Mouse (Mus musculus): ENCODE data around the gene Slc15a3. TPM values are rescaled to one million over a fixed set of nuclear protein-coding genes. Genes with fewer than 3 reads are reported as not detected.

The Slc15a3 gene
- total RNA-seq, 2 experiments from 2014 or later = 0.22 to 0.35 TPM

- DNase-seq = no peak
- intact Hi-C loops (cut with DNase I; ENCODE audit: low total_unique reads) = no loop called here
Measured at GRCm38 (mm10) chr19:10818217-10818946, 21.1 kb upstream of the Slc15a3 start.

GRCm38 (mm10) chr19:10821319-10821718, 18.2 kb upstream of the Slc15a3 start:
- intact Hi-C loops (cut with DNase I; ENCODE audit: low total_unique reads) = loop anchor here (5.0 kb wide), 1 partner anchor 99 kb away; no protein-coding TSS in a partner anchor
- DNase-seq = no peak

- no peak for DNase-seq
- intact Hi-C loops (cut with DNase I; ENCODE audit: low total_unique reads) = loop anchor here (5.0 kb wide), 1 partner anchor 100 kb away; no protein-coding TSS in a partner anchor
Measured at GRCm38 (mm10) chr19:10822534-10822933, 17.0 kb upstream of the Slc15a3 start.

GRCm38 (mm10) chr19:10824061-10824460, 15.5 kb upstream of the Slc15a3 start:
- no peak for DNase-seq

GRCm38 (mm10) chr19:10828321-10828720, 11.2 kb upstream of the Slc15a3 start:
- DNase-seq = no peak
- intact Hi-C loops (cut with DNase I; ENCODE audit: low total_unique reads) = loop anchor here (5.0 kb wide), 1 partner anchor 116 kb away; no protein-coding TSS in a partner anchor

More at GRCm38 (mm10) chr19:10824061-10824460, 15.5 kb upstream of the Slc15a3 start:
- intact Hi-C loops (cut with DNase I; ENCODE audit: low total_unique reads) = loop anchor here (5.0 kb wide), 1 partner anchor 102 kb away; no protein-coding TSS in a partner anchor

- no peak for DNase-seq
- intact Hi-C loops (cut with DNase I; ENCODE audit: low total_unique reads) = loop anchor here (5.0 kb wide), 1 partner anchor 117 kb away; no protein-coding TSS in a partner anchor
Measured at GRCm38 (mm10) chr19:10829436-10830175, 9.9 kb upstream of the Slc15a3 start, which contains the start of gene Cd6. Gene Cd6 (minus strand): TSS chr19:10830058.

- intact Hi-C loops (cut with DNase I; ENCODE audit: low total_unique reads) = no loop called here
- DNase-seq = peak; percentile 76
Measured at GRCm38 (mm10) chr19:10831424-10831823, 8.1 kb upstream of the Slc15a3 start.

GRCm38 (mm10) chr19:10832030-10832429, 7.5 kb upstream of the Slc15a3 start:
- no peak for DNase-seq
- intact Hi-C loops (cut with DNase I; ENCODE audit: low total_unique reads) = no loop called here

GRCm38 (mm10) chr19:10833611-10834010, 5.9 kb upstream of the Slc15a3 start:
- DNase-seq = no peak

GRCm38 (mm10) chr19:10835671-10836070, 3.9 kb upstream of the Slc15a3 start:
- intact Hi-C loops (cut with DNase I; ENCODE audit: low total_unique reads) = no loop called here
- no peak for DNase-seq

More at GRCm38 (mm10) chr19:10833611-10834010, 5.9 kb upstream of the Slc15a3 start:
- intact Hi-C loops (cut with DNase I; ENCODE audit: low total_unique reads) = no loop called here

GRCm38 (mm10) chr19:10841721-10842626, 2.4 kb downstream of the Slc15a3 start:
- intact Hi-C loops (cut with DNase I; ENCODE audit: low total_unique reads) = no loop called here
- no peak for DNase-seq

- intact Hi-C loops (cut with DNase I; ENCODE audit: low total_unique reads) = no loop called here
- no peak for DNase-seq
Measured at GRCm38 (mm10) chr19:10842914-10843313, 3.4 kb downstream of the Slc15a3 start.

GRCm38 (mm10) chr19:10844206-10844605, 4.7 kb downstream of the Slc15a3 start:
- intact Hi-C loops (cut with DNase I; ENCODE audit: low total_unique reads) = no loop called here

GRCm38 (mm10) chr19:10845454-10845853, 5.9 kb downstream of the Slc15a3 start:
- intact Hi-C loops (cut with DNase I; ENCODE audit: low total_unique reads) = no loop called here
- no peak for DNase-seq

More at GRCm38 (mm10) chr19:10844206-10844605, 4.7 kb downstream of the Slc15a3 start:
- no peak for DNase-seq

GRCm38 (mm10) chr19:10846150-10846549, 6.6 kb downstream of the Slc15a3 start:
- intact Hi-C loops (cut with DNase I; ENCODE audit: low total_unique reads) = no loop called here
- no peak for DNase-seq

GRCm38 (mm10) chr19:10847311-10848087, 8.0 kb downstream of the Slc15a3 start:
- no peak for DNase-seq

GRCm38 (mm10) chr19:10855422-10855821, 15.9 kb downstream of the Slc15a3 start:
- intact Hi-C loops (cut with DNase I; ENCODE audit: low total_unique reads) = no loop called here

More at GRCm38 (mm10) chr19:10847311-10848087, 8.0 kb downstream of the Slc15a3 start:
- intact Hi-C loops (cut with DNase I; ENCODE audit: low total_unique reads) = no loop called here

GRCm38 (mm10) chr19:10856520-10856919, 17.0 kb downstream of the Slc15a3 start:
- no peak for DNase-seq
- intact Hi-C loops (cut with DNase I; ENCODE audit: low total_unique reads) = no loop called here

More at GRCm38 (mm10) chr19:10855422-10855821, 15.9 kb downstream of the Slc15a3 start:
- no peak for DNase-seq
